Mouse (Mus musculus) midbrain, embryonic 15.5 days (tissue): ENCODE data around the gene 5730522E02Rik. TPM values are rescaled to one million over a fixed set of nuclear protein-coding genes. Genes with fewer than 3 reads are reported as not detected.

Source experiments
- ATAC-seq: fragments of 200-750 bp; cut with Nextera tagmentation; replicated peaks from 2 replicates; pipeline ENCODE4 v1.8.0; 2017; ENCODE audit warnings: moderate TSS enrichment
- H3K27ac ChIP-seq: fragments of 300-500 bp; sonication (generic); 2 replicates; pipeline ENCODE4 v1.5.1; 2015; ENCODE audit warnings: mild to moderate bottlenecking, inconsistent platforms
- H3K27me3 ChIP-seq: fragments of 300-500 bp; sonication (generic); replicated peaks from 2 replicates; pipeline ENCODE4 v1.6.1; 2015; ENCODE audit warnings: inconsistent platforms
- H3K36me3 ChIP-seq: fragments of 300-500 bp; sonication (generic); replicated peaks from 2 replicates; pipeline ENCODE4 v1.6.1; 2015; ENCODE audit warnings: inconsistent platforms
- H3K4me1 ChIP-seq: fragments of 300-500 bp; sonication (generic); 2 replicates; pipeline ENCODE4 v1.6.1; 2015; ENCODE audit warnings: inconsistent platforms
- H3K4me2 ChIP-seq: fragments of 300-500 bp; sonication (generic); 2 replicates; pipeline ENCODE4 v1.6.1; 2015; ENCODE audit warnings: inconsistent platforms, mild to moderate bottlenecking, moderate library complexity
- H3K4me3 ChIP-seq: fragments of 300-500 bp; sonication (generic); 2 replicates; pipeline ENCODE4 v1.5.1; 2015; ENCODE audit warnings: mild to moderate bottlenecking, inconsistent platforms
- H3K9ac ChIP-seq: fragments of 300-500 bp; sonication (generic); 2 replicates; pipeline ENCODE4 v1.6.1; 2015; ENCODE audit warnings: mild to moderate bottlenecking, inconsistent platforms
- H3K9me3 ChIP-seq: fragments of 300-500 bp; sonication (generic); 2 replicates; pipeline ENCODE4 v1.6.1; 2016; ENCODE audit warnings: inconsistent platforms
- WGBS: fragments of 180-500 bp; shearing (Covaris S2); methylation state at CpG from one replicate; pipeline ENCODE4 v1.1.7; 2015; ENCODE audit warnings: mixed read lengths; 5-methylcytosine and 5-hydroxymethylcytosine counted together
- polyA plus RNA-seq: library from polyadenylated mRNA; unstranded; fragments of >200 nt; fragmentation: Nextera tagmentation; extraction: Ambion mirVana; gene quantifications from 2 replicates; pipeline ENCODE4 v1.2.1, GENCODE M21; 2015

The 5730522E02Rik gene
- polyA plus RNA-seq, 1 experiment from 2014 or later: 16.8 TPM

DNA sequence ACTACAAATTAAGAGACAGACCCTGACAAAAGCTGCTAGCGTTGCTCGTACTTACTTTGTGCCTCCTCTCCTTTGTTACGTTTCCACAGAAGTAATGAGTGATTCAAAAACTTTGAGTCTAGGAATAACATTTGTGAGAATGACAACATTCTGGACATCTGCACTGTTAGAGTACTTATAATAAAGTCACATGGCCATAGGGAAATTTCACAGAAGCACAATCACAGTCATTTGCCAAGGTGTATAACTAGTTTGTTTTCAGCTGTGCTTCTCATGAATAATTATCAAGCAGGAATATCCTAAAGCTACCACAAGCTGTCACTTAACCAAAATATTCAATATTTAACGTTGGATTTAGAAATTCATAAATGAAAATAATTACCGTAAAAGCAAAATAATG lies 269.1 kb downstream of the 5730522E02Rik start:
- 69% methylated on average over 5 of the region's 5 CpGs for WGBS
- Histone ChIP-seq H3K4me3 (no peak overlapping the region), H3K27me3 (no peaks in the 10 kb centered on the region), H3K9me3 (no peaks in the 10 kb centered on the region), H3K27ac (no peak overlapping the region), H3K36me3 (no peaks in the 10 kb centered on the region), H3K4me1 (peaks cover 5% of the 10 kb centered on the region; the same call in 1 of the 2 replicates), H3K4me2 (no peak overlapping the region), H3K9ac (no peak overlapping the region)
- no peak for ATAC-seq

DNA sequence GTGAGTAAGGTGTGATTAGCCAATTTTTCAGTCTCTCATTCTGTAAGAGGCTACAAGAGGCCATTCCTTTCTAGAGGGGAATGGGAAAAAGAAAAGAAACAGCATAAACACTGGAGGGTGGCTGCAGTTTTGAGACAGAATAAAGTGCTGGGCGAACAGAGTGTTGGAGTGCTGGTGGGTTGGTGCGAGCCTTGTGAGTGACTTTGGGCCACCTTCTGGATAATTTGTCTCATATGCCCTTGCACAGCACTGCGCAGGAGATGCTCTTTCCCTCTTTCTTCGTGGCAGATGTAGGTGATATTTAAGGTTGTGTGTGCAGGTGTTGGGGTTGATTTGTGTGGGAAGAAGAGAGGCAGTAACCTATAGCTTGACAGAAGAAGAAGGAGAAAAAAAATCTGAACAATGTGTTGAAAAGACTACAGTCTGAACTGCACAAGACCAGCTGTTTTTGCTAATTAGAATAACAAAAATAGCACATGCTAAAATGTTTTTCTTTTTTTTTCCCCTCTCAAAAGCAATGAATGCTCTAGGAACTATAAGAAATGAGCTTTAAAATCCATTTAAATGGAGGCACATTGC lies 269.8 kb downstream of the 5730522E02Rik start:
- ATAC-seq: no peak
- Histone ChIP-seq H3K4me3 (no peak overlapping the region), H3K36me3 (no peaks in the 10 kb centered on the region), H3K4me2 (no peak overlapping the region), H3K4me1 (peaks cover 5% of the 10 kb centered on the region; the same call in 1 of the 2 replicates), H3K27me3 (no peaks in the 10 kb centered on the region), H3K9me3 (no peaks in the 10 kb centered on the region), H3K27ac (no peak overlapping the region), H3K9ac (no peak overlapping the region)
- WGBS: 78% methylated on average over 4 of the region's 4 CpGs

DNA sequence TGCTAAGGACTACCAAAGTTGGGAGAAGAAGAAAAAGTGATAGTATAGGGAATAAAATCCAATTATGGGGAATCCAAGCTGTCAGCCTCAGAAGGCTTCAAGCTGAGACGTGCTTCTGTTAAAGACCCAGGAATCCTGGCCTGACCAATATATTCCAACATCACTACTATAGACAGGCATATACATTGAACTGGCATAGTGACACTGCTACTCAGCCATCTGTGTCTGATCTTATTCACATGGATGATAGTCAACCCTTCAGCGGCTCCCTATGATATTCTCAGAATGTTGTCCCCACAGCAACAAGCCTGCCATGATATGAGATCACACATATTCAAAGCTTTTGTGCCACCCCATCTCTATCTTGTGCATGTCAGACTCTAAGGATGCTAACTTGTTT lies 284.3 kb downstream of the 5730522E02Rik start:
- H3K4me1 ChIP-seq: no peaks in the 10 kb centered on the region
- no peaks in the 10 kb centered on the region for H3K36me3 ChIP-seq
- no peaks in the 10 kb centered on the region for H3K9me3 ChIP-seq
- 51% methylated on average over 2 of the region's 2 CpGs for WGBS
- H3K27ac ChIP-seq: no peak overlapping the region
- H3K4me3 ChIP-seq: no peak overlapping the region
- H3K4me2 ChIP-seq: no peak overlapping the region
- no peaks in the 10 kb centered on the region for H3K27me3 ChIP-seq
- H3K9ac ChIP-seq: no peak overlapping the region
- ATAC-seq: no peak

DNA sequence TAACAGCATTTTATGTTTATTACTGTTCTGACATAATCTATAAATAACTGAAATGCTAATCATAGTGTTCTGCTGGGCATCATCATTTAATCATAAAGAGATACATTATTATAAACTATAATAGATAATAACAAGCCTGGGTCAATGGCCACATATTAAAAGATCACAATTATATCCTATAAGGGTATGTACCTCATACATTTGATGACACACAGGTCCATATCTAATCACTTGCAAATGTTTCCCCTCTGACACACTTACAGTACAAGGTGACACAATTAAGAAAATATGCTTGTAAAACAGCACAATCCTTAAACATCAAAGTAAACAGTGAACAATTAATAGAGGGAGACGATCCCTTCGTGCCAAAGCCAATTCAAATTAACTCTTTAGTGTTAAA lies 308.2 kb downstream of the 5730522E02Rik start:
- WGBS: 75% methylated on average over 2 of the region's 2 CpGs
- ATAC-seq: no peak
- H3K9me3 ChIP-seq: no peaks in the 10 kb centered on the region
- H3K27ac ChIP-seq: no peak overlapping the region
- no peak overlapping the region for H3K4me2 ChIP-seq
- no peak overlapping the region for H3K4me3 ChIP-seq
- no peaks in the 10 kb centered on the region for H3K36me3 ChIP-seq
- no peaks in the 10 kb centered on the region for H3K4me1 ChIP-seq
- H3K9ac ChIP-seq: no peak overlapping the region
- H3K27me3 ChIP-seq: no peaks in the 10 kb centered on the region

DNA sequence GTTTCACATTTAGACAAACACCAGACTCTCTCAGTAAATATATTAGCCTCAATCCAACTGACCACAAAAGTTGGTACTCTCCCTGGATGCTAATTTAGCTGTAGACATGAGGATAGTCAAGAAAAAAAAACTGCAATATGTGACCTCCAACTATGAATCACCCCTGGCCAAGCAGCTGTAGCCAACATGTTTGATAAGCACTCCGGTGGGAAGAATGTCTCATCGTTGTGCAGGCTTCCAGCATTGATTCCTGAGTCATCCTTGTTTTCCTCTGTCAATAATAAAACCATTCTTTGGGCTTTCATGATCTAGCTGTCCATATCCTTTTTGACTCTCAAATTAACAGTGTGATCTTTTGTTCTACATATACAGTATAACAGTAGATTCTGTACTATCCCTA lies 308.9 kb downstream of the 5730522E02Rik start:
- no peak overlapping the region for H3K27ac ChIP-seq
- H3K4me1 ChIP-seq: no peaks in the 10 kb centered on the region
- no peaks in the 10 kb centered on the region for H3K36me3 ChIP-seq
- H3K27me3 ChIP-seq: no peaks in the 10 kb centered on the region
- no peaks in the 10 kb centered on the region for H3K9me3 ChIP-seq
- 77% methylated on average over 2 of the region's 2 CpGs for WGBS
- no peak overlapping the region for H3K9ac ChIP-seq
- no peak for ATAC-seq
- H3K4me2 ChIP-seq: no peak overlapping the region
- H3K4me3 ChIP-seq: no peak overlapping the region

DNA sequence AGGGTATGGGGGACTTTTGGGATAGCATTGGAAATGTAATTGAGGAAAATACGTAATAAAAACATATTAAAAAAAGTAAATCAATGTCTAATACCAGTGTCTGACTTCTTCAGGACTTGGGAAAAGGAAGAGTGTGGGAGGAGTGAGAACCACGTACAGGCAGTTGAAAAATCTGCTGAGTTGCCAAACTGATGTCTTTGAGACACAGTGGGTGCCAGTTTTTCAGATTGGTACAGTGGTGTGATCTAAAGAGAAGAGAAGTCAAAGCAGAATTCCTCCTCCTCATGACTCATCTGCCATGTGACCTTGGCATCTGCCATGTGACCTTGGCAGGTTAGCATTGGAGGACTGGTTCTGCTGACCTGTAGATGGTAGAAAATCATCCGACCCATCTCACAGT lies 316.7 kb downstream of the 5730522E02Rik start:
- Histone ChIP-seq H3K4me1 (no peaks in the 10 kb centered on the region), H3K4me2 (no peak overlapping the region), H3K36me3 (no peaks in the 10 kb centered on the region), H3K27ac (no peak overlapping the region), H3K9ac (no peak overlapping the region), H3K9me3 (no peaks in the 10 kb centered on the region), H3K27me3 (no peaks in the 10 kb centered on the region), H3K4me3 (no peak overlapping the region)
- 94% methylated on average over 3 of the region's 3 CpGs for WGBS
- ATAC-seq: no peak

DNA sequence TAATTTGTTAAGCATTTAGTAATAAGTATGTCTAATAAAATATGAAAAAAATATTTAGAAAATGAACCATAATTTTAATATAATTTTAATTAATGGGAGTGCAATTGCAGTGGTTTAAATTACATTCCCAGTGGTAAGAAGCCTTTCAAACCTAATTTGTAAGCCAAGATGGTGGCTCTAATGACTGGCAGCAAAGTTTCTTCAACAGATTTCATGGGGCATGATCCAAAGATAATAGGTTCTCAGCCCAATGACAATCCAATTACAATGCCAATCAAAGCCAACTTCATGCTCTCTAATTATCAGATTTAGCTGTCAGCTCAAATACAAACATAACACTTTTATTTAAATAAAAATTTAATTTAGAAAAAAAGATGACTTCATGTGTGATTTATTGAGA lies 337.6 kb downstream of the 5730522E02Rik start:
- no peak overlapping the region for H3K27ac ChIP-seq
- no peak for ATAC-seq
- peaks cover 5% of the 10 kb centered on the region for H3K4me1 ChIP-seq
- H3K9ac ChIP-seq: no peak overlapping the region
- H3K4me3 ChIP-seq: no peak overlapping the region
- no peaks in the 10 kb centered on the region for H3K9me3 ChIP-seq
- H3K27me3 ChIP-seq: no peaks in the 10 kb centered on the region
- H3K4me2 ChIP-seq: no peak overlapping the region
- H3K36me3 ChIP-seq: no peaks in the 10 kb centered on the region

DNA sequence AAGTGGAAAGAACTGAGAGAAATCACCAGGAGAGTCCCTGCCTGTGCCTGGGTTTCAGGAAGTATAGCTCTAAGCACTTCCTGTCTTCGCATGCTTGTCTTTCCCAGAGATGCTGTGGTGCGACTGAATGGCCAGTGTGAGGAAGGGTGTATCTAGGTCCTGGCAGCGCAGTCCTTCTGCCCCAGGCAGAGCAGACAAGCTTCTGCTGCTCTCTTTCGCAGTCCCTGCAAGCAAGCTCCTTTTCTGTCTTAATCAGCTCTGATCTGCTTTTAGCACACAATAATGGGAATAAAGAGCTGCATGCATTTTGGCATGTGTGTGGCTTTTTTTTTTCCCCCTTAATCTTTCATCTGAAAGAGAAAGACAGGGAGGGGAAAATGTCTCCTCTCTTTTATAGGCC lies 338.2 kb downstream of the 5730522E02Rik start:
- Histone ChIP-seq H3K27ac (0 out of 2 replicates have a peak overlapping the region, but pooled peaks have one; percentile 36), H3K36me3 (no peaks in the 10 kb centered on the region), H3K9ac (no peak overlapping the region), H3K4me3 (no peak overlapping the region), H3K9me3 (no peaks in the 10 kb centered on the region), H3K4me1 (peaks cover 5% of the 10 kb centered on the region), H3K4me2 (no peak overlapping the region), H3K27me3 (no peaks in the 10 kb centered on the region)
- WGBS: 13% methylated on average over 4 of the region's 4 CpGs
- ATAC-seq: 0 out of 2 replicates have a peak, but pooled peaks have one; percentile 60

DNA sequence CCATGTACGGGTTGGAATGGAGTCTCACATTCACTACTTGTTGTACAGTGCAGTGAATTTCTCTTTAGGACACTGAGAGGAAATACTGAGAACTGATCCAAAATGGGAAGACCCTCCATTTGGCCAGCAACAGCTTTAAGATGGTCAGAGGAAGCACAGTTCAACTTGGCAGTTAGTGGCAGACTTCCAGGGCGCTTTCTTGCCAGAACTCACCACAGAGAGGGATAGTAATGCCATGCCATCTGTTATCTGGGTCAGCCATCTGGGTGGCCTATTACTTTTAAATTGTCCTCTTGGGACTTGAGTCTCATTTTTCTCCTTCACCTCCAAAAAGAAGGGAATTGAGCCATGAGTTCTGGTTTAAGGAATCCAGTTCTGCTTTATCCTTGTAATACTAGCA lies 344.3 kb downstream of the 5730522E02Rik start:
- Histone ChIP-seq H3K4me1 (peaks cover 5% of the 10 kb centered on the region; the same call in 1 of the 2 replicates), H3K36me3 (no peaks in the 10 kb centered on the region), H3K27me3 (no peaks in the 10 kb centered on the region), H3K4me2 (no peak overlapping the region), H3K9ac (no peak overlapping the region), H3K4me3 (no peak overlapping the region), H3K27ac (no peak overlapping the region), H3K9me3 (no peaks in the 10 kb centered on the region)
- ATAC-seq: no peak
- 79% methylated on average over 2 of the region's 2 CpGs for WGBS

DNA sequence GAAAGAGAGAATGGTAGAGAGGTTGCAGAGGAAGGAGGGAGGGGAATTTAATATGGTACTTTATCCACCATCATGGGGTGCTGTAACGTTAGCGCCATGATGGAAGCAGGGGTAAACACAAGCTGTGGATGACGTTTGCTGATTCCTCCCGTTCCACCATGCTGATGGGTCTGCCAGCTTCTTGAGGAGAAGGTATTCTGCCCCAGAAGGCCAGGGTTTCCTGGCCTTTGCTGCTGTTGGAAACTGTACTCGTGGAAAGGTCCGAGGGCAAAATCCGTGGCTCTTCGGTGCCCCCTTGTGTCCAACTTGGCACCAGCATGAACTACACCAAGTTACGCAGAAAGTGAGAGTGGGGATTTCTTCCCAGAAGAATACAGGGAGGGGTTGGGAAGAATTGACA lies 347.9 kb downstream of the 5730522E02Rik start:
- Histone ChIP-seq H3K4me1 (peaks cover 5% of the 10 kb centered on the region; the same call in 1 of the 2 replicates), H3K9me3 (no peaks in the 10 kb centered on the region), H3K4me3 (no peak overlapping the region), H3K9ac (no peak overlapping the region), H3K27me3 (no peaks in the 10 kb centered on the region), H3K27ac (0 out of 2 replicates have a peak overlapping the region, but pooled peaks have one; percentile 20), H3K36me3 (no peaks in the 10 kb centered on the region), H3K4me2 (peak overlapping the region; percentile 28; the same call in 1 of the 2 replicates)
- WGBS: 8% methylated on average over 9 of the region's 9 CpGs
- peak; percentile 86 for ATAC-seq

DNA sequence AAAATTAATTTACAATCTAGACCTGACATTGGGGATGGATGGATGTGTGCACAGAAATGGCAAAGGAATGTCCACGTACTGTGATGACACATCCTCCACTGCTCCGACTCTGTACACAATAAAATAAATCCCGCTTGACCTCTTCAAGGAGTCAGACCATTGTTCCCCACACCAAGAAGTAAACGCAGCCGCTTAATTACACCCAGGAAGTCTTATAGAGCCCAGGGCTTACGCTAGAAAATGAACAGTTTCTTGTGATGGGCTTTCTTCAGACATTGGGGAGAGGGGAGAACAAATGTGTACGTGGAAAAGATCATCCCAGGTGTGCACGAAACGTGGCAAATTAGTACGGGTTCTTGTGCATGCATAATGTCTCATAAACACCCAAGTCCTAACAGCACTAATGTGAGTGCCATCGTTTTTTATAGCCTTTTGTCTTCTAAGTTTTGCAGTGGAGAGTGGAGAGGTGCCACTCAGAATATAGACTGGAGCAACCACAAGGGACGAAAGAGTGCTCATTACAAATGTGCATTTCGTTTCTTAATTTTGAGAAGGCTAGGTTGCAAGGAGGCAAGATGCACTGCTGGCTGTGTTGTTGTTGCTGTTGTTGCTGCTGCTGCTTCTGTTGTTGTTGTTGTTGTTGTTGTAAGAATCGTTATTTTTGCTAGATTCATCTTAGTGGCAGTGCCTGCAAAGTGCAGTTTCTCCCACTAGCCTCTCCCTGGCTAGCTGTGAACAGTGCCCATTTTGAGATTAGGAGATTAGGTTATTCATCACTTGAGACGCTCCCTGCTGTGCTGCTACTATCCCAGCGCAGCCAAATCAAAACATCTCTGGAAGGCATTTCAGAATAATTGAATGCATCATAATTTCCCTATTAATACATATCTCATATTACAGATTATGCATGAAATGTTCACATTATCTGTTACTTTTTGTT lies 353.7 kb downstream of the 5730522E02Rik start:
- H3K4me1 ChIP-seq: peaks cover 38% of the 10 kb centered on the region
- H3K27ac ChIP-seq: peak overlapping the region; percentile 78
- 17% methylated on average over 16 of the region's 16 CpGs for WGBS
- ATAC-seq: peak; percentile 40; the same call in 1 of the 2 replicates
- no peaks in the 10 kb centered on the region for H3K27me3 ChIP-seq
- 0 out of 2 replicates have a peak overlapping the region, but pooled peaks have one; percentile 6 for H3K9ac ChIP-seq
- H3K9me3 ChIP-seq: no peaks in the 10 kb centered on the region
- H3K4me3 ChIP-seq: no peak overlapping the region
- no peaks in the 10 kb centered on the region for H3K36me3 ChIP-seq
- peak overlapping the region; percentile 40 for H3K4me2 ChIP-seq

DNA sequence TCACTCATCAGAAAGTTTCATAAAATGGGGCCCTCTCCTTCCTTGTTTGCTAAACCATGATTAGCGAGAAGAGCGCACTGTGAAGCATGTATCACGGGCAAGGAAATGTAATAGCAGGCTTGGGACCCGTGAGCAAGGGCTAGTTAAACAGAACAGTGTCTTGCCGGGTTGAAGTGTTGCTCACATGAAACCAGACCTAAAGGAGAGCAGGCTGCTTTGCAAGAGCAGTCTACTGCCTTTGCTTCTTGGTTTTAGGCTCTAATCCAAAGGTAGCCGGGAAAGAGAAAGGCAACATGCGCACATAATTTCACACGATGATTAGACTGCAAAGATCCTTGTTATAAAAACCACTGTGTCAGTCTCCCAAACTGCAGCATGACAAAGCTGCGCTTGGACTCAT lies 354.8 kb downstream of the 5730522E02Rik start:
- Histone ChIP-seq H3K27me3 (no peaks in the 10 kb centered on the region), H3K9me3 (no peaks in the 10 kb centered on the region), H3K4me2 (peak overlapping the region; percentile 40), H3K27ac (peak overlapping the region; percentile 78), H3K9ac (peak overlapping the region; percentile 30), H3K36me3 (no peaks in the 10 kb centered on the region), H3K4me1 (peaks cover 38% of the 10 kb centered on the region), H3K4me3 (no peak overlapping the region)
- peak; percentile 43; the same call in 1 of the 2 replicates for ATAC-seq
- WGBS: 23% methylated on average over 9 of the region's 9 CpGs
